Mouse (Mus musculus) CH12.LX (cell line): ENCODE measurements at regions not wholly inside any gene's neighbourhood (a gene's known extent, or its start where the extent isn't known, plus 50 kb on each side); places are given as distances from the start of the nearest gene placed in this dataset.

ENCODE experiments used
- BHLHE40 ChIP-seq: IDR thresholded peaks from 2 replicates; pipeline ENCODE4 v1.6.1; 2011; ENCODE audit warnings: mild to moderate bottlenecking, low read depth, low read length, improper control_type of control experiment
- CTCF ChIP-seq, 2 experiments: IDR thresholded peaks in 1 of 2; conservative IDR thresholded peaks in 1 of 2; 2 replicates each; pipeline ENCODE4 v1.5.1; 2011 to 2012; ENCODE audit warnings: low read depth in 2 of 2, low read length in 2 of 2, improper control_type of control experiment in 1 of 2, inconsistent platforms in 1 of 2, mild to moderate bottlenecking in 1 of 2, moderate library complexity in 1 of 2
- E2F4 ChIP-seq: IDR thresholded peaks from 2 replicates; pipeline ENCODE4 v1.6.1; 2011; ENCODE audit warnings: low read depth, low read length, improper control_type of control experiment; ENCODE audit not compliant: insufficient replicate concordance
- EP300 ChIP-seq: IDR thresholded peaks from 2 replicates; pipeline ENCODE4 v1.6.1; 2011; ENCODE audit warnings: low read length, improper control_type of control experiment
- MAX ChIP-seq: IDR thresholded peaks from 2 replicates; pipeline ENCODE4 v1.6.1; 2011; ENCODE audit warnings: low read length, improper control_type of control experiment
- MEF2A ChIP-seq: IDR thresholded peaks from 2 replicates; pipeline ENCODE4 v1.6.1; 2014; ENCODE audit warnings: low read depth, mild to moderate bottlenecking, inconsistent platforms, low read length, improper control_type of control experiment, borderline replicate concordance
- POLR2A ChIP-seq: IDR thresholded peaks from 2 replicates; pipeline ENCODE4 v1.6.1; 2011; ENCODE audit warnings: low read depth, mild to moderate bottlenecking, improper control_type of control experiment, low read length
- TBP ChIP-seq: conservative IDR thresholded peaks from 2 replicates; pipeline ENCODE4 v1.6.1; 2011; ENCODE audit warnings: low read depth, low read length, improper control_type of control experiment
- USF1 ChIP-seq: IDR thresholded peaks from 2 replicates; pipeline ENCODE4 v1.6.1; 2014; ENCODE audit warnings: low read depth, mild to moderate bottlenecking, inconsistent platforms, low read length, improper control_type of control experiment
- ZC3H11A ChIP-seq: IDR thresholded peaks from 2 replicates; pipeline ENCODE4 v1.6.1; 2012; ENCODE audit warnings: low read depth, mild to moderate bottlenecking, inconsistent platforms, low read length, improper control_type of control experiment
- ZMIZ1 ChIP-seq: IDR thresholded peaks from 2 replicates; pipeline ENCODE4 v1.6.1; 2012; ENCODE audit warnings: low read depth, mild to moderate bottlenecking, inconsistent platforms, low read length, improper control_type of control experiment

- TF ChIP-seq MAX = no peak
- TF ChIP-seq E2F4 = no peak
- TF ChIP-seq CTCF (conservative IDR thresholded peaks at IDR 0.05 in 1 of 2, IDR thresholded peaks at IDR 0.05 in 1 of 2; ENCODE audit: low read depth in 2 of 2, low read length in 2 of 2) = no peak
- no peak for TF ChIP-seq ZC3H11A
- no peak for TF ChIP-seq POLR2A
- TF ChIP-seq BHLHE40 = no peak
- no peak for TF ChIP-seq USF1
- no peak for TF ChIP-seq MEF2A
- TF ChIP-seq EP300 = no peak
- TF ChIP-seq TBP = no peak
- TF ChIP-seq ZMIZ1 = no peak
Measured at GRCm38 (mm10) chr3:130883928-130884327, 153.7 kb upstream of the Rpl34 start.
